Mouse (Mus musculus) layer of hippocampus, adult 9-10 months (tissue): ENCODE results near the gene Fyn.

ENCODE experiments used
- DNase-seq: peaks from one replicate; pipeline ENCODE4 v3.0.0; 2022; ENCODE audit warnings: low spot score

Fyn gene

GRCm38 (mm10) chr10:39535347-39535746, 166.7 kb downstream of the Fyn start:
- no peak for DNase-seq

GRCm38 (mm10) chr10:39536258-39536657, 167.6 kb downstream of the Fyn start:
- DNase-seq: no peak

GRCm38 (mm10) chr10:39540012-39540647, 171.5 kb downstream of the Fyn start:
- no peak for DNase-seq

GRCm38 (mm10) chr10:39540995-39541394, 172.3 kb downstream of the Fyn start:
- DNase-seq: no peak

GRCm38 (mm10) chr10:39541451-39541874, 172.8 kb downstream of the Fyn start:
- DNase-seq: no peak

GRCm38 (mm10) chr10:39541951-39542521, 173.4 kb downstream of the Fyn start:
- DNase-seq: no peak

- DNase-seq: no peak
Observed at GRCm38 (mm10) chr10:39542535-39543257, 174.0 kb downstream of the Fyn start.

- no peak for DNase-seq
Observed at GRCm38 (mm10) chr10:39543258-39543770, 174.7 kb downstream of the Fyn start.

GRCm38 (mm10) chr10:39547369-39548074, 178.9 kb downstream of the Fyn start:
- DNase-seq: no peak

GRCm38 (mm10) chr10:39550791-39551190, 182.1 kb downstream of the Fyn start:
- DNase-seq: no peak

GRCm38 (mm10) chr10:39551637-39552185, 183.1 kb downstream of the Fyn start:
- no peak for DNase-seq

- no peak for DNase-seq
Observed at GRCm38 (mm10) chr10:39552351-39552814, 183.7 kb downstream of the Fyn start.

GRCm38 (mm10) chr10:39552903-39553302, 184.2 kb downstream of the Fyn start:
- no peak for DNase-seq

GRCm38 (mm10) chr10:39555289-39555715, 186.6 kb downstream of the Fyn start:
- no peak for DNase-seq

GRCm38 (mm10) chr10:39555740-39556139, 187.1 kb downstream of the Fyn start:
- no peak for DNase-seq

- no peak for DNase-seq
Observed at GRCm38 (mm10) chr10:39557360-39557759, 188.7 kb downstream of the Fyn start.

GRCm38 (mm10) chr10:39557851-39558250, 189.2 kb downstream of the Fyn start:
- no peak for DNase-seq

GRCm38 (mm10) chr10:39558492-39559005, 189.9 kb downstream of the Fyn start:
- no peak for DNase-seq

GRCm38 (mm10) chr10:39559321-39559720, 190.7 kb downstream of the Fyn start:
- DNase-seq: no peak

GRCm38 (mm10) chr10:39562383-39562782, 193.7 kb downstream of the Fyn start:
- DNase-seq: no peak

- no peak for DNase-seq
Observed at GRCm38 (mm10) chr10:39563552-39564223, 195.0 kb downstream of the Fyn start.
